Mouse (Mus musculus) embryonic facial prominence, embryonic 11.5 days (tissue): ENCODE results near the gene Gpr142. TPM values are rescaled to one million over a fixed set of nuclear protein-coding genes. Genes with fewer than 3 reads are reported as not detected.

Experiments
- ATAC-seq: fragments of 200-750 bp; cut with Nextera tagmentation; replicated peaks from 2 replicates; pipeline ENCODE4 v1.8.0; 2017; ENCODE audit warnings: low read depth; ENCODE audit not compliant: insufficient number of reproducible peaks, low FRiP score, low TSS enrichment
- DNase-seq: peaks from one replicate; pipeline ENCODE4 v3.0.0-alpha.2; 2015; ENCODE audit warnings: low spot score
- H3K27ac ChIP-seq: fragments of 300-500 bp; sonication (generic); replicated peaks from 2 replicates; pipeline ENCODE4 v1.5.1; 2014; ENCODE audit warnings: mild to moderate bottlenecking, low read depth, low read length, control low read depth
- H3K27me3 ChIP-seq: fragments of 300-500 bp; sonication (generic); 2 replicates; pipeline ENCODE4 v1.6.1; 2014; ENCODE audit warnings: mild to moderate bottlenecking, low read length, moderate library complexity, mixed read lengths; ENCODE audit not compliant: control insufficient read depth, insufficient read depth
- H3K36me3 ChIP-seq: fragments of 300-500 bp; sonication (generic); replicated peaks from 2 replicates; pipeline ENCODE4 v1.6.1; 2014; ENCODE audit warnings: low read depth, mild to moderate bottlenecking, low read length, moderate library complexity, mixed read lengths; ENCODE audit not compliant: control insufficient read depth, insufficient read depth
- H3K4me1 ChIP-seq: fragments of 300-500 bp; sonication (generic); 2 replicates; pipeline ENCODE4 v1.6.1; 2014; ENCODE audit warnings: low read length, mixed read lengths; ENCODE audit not compliant: control insufficient read depth, insufficient read depth
- H3K4me2 ChIP-seq: fragments of 300-500 bp; sonication (generic); 2 replicates; pipeline ENCODE4 v1.6.1; 2014; ENCODE audit warnings: low read depth, mild to moderate bottlenecking, control low read depth, low read length, moderate library complexity
- H3K4me3 ChIP-seq: fragments of 300-500 bp; sonication (generic); 2 replicates; pipeline ENCODE4 v1.5.1; 2014; ENCODE audit warnings: low read depth, low read length, control low read depth
- H3K9ac ChIP-seq: fragments of 300-500 bp; sonication (generic); replicated peaks from 2 replicates; pipeline ENCODE4 v1.6.1; 2014; ENCODE audit warnings: mild to moderate bottlenecking, control low read depth, low read length
- H3K9me3 ChIP-seq: fragments of 300-500 bp; sonication (generic); replicated peaks from 2 replicates; pipeline ENCODE4 v1.6.1; 2016; ENCODE audit warnings: mild to moderate bottlenecking, low read length, inconsistent platforms, mixed read lengths; ENCODE audit not compliant: control insufficient read depth
- WGBS: fragments of 180-500 bp; shearing (Covaris S2); extraction: QIAGEN DNeasy Blood & Tissue Kit; methylation state at CpG from one replicate; pipeline ENCODE4 v1.1.7; 2014; 5-methylcytosine and 5-hydroxymethylcytosine counted together
- polyA plus RNA-seq: library from polyadenylated mRNA; unstranded; fragments of >200 nt; fragmentation: Nextera tagmentation; extraction: Ambion mirVana; gene quantifications from 2 replicates; pipeline ENCODE4 v1.2.1, GENCODE M21; 2014

Gpr142 gene
- polyA plus RNA-seq, 1 experiment from 2014 or later = not detected

DNA sequence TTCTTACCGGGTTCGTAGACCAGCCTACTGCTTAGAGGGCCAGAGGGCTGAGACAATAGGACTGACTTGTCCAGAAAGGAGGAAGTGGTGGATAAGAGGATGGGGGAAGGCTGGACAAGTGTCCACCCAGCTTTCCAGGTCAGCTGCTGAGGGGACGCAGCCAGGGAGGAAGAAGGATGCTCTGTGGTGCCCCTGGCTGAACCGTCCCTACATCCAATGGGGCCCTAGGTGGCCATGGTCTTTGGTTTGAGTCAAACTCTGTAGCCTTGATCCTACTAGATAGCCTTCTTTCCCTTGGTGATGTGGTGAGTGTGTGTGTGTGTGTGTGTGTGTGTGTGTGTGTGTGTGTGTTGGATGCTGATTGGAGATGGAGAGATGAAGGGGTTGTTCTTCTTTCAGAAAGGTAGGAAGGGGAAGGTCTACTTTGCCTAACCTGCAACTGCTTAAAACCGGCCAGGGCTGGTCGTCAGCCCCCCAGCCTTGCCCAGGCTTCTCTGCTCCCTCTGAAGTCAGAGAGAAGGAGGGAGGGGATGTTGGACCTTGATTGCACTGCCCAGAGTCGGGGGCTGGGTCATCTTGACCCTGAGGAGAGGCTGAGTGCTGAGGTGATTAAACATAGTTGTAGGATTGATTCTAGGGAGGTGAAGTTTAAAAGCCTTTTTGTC is 54.6 kb downstream of the Gpr142 start:
- Histone ChIP-seq H3K9me3 (no peaks in the 10 kb centered on the region), H3K27ac (peak overlapping the region; percentile 10; the same call in 1 of the 2 replicates), H3K27me3 (no peaks in the 10 kb centered on the region), H3K9ac (peak overlapping the region; percentile 89), H3K4me3 (peak overlapping the region; percentile 74), H3K36me3 (no peaks in the 10 kb centered on the region), H3K4me2 (peak overlapping the region; percentile 96), H3K4me1 (peaks cover 11% of the 10 kb centered on the region)
- no peak for ATAC-seq
- WGBS = 5% methylated on average over 7 of the region's 7 CpGs
- DNase-seq = no peak

DNA sequence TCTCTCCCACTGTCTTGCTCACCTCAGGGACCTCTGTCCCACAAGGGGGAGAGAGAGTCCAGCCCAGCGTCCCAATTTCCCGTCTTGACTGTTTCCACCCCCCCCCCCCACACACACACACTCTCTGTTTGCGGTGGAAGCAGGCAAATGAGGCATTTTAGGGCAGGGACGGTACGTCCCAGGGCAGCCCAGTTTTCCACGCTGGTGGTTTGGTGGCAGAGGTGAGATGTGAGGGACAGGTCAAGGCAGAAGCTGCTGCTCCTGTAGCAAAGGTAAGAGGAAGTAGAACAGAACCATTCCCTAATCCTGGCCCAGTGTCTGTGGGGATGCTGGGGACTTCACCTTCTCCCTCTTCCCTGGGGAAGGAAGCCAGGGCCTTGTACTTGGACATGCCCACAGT is 55.9 kb downstream of the Gpr142 start:
- ATAC-seq = no peak
- no peaks in the 10 kb centered on the region for H3K27me3 ChIP-seq

DNA sequence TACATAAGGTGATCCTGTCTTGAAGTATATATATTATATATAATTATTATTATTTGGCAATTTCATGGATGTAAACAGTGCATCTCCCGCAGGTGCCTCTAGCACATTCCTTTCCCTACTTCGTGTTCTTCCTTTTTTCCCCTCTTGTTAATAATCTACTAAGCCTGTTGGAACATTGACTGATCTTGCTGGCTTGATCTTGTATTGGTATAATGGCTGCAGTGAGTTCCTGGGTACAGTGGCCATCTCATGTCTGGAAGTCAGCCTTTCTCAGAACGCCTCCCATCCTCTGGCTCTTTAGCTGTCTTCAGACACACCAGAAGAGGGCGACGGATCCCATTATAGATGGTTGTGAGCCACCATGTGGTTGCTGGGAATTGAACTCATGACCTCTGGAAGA is 57.4 kb downstream of the Gpr142 start:
- 96% methylated on average over 5 of the region's 5 CpGs for WGBS
- ATAC-seq (no peak), DNase-seq (no peak)
- Histone ChIP-seq H3K9me3 (no peaks in the 10 kb centered on the region), H3K4me2 (no peak overlapping the region), H3K27me3 (no peaks in the 10 kb centered on the region), H3K36me3 (no peaks in the 10 kb centered on the region), H3K4me1 (no peaks in the 10 kb centered on the region; the same call in 1 of the 2 replicates), H3K9ac (no peak overlapping the region), H3K4me3 (no peak overlapping the region), H3K27ac (no peak overlapping the region)

More for the DNA sequence above, 55.9 kb downstream of the Gpr142 start:
- H3K9me3 ChIP-seq = no peaks in the 10 kb centered on the region
- no peak overlapping the region for H3K27ac ChIP-seq
- H3K4me2 ChIP-seq = no peak overlapping the region
- no peak overlapping the region for H3K9ac ChIP-seq
- DNase-seq = no peak
- H3K4me1 ChIP-seq = peaks cover 10% of the 10 kb centered on the region
- WGBS = 70% methylated on average over 6 of the region's 6 CpGs
- H3K4me3 ChIP-seq = no peak overlapping the region
- no peaks in the 10 kb centered on the region for H3K36me3 ChIP-seq

Other genes starting within 250 kb of the Gpr142 start
- 888 and 938 TPM in 2 replicates for gene Rpl38, start 130.4 kb upstream of the Gpr142 start, polyA plus RNA-seq
- 15.5 and 16.4 TPM in 2 replicates for gene Ttyh2, start 123.5 kb upstream of the Gpr142 start, polyA plus RNA-seq
- 1.4 and 1.6 TPM in 2 replicates for gene Dnaic2, start 71.5 kb upstream of the Gpr142 start, polyA plus RNA-seq
- gene Kif19a, start 33.5 kb upstream of the Gpr142 start, polyA plus RNA-seq = 0.81 and 2.1 TPM in 2 replicates
- 9.5 and 9.8 TPM in 2 replicates for gene Btbd17, start 3.0 kb upstream of the Gpr142 start, polyA plus RNA-seq
- 31.5 and 36.4 TPM in 2 replicates for gene Gprc5c, start 52.2 kb downstream of the Gpr142 start, polyA plus RNA-seq
- gene Cd300a, start 91.1 kb downstream of the Gpr142 start, polyA plus RNA-seq = 0.85 and 1.4 TPM in 2 replicates
- not detected in 2 replicates for gene Cd300lb, start 135.5 kb downstream of the Gpr142 start, polyA plus RNA-seq
- not detected in 2 replicates for gene Cd300c, start 170.2 kb downstream of the Gpr142 start, polyA plus RNA-seq
- gene Cd300ld, start 191.0 kb downstream of the Gpr142 start, polyA plus RNA-seq = 0.07 and 0.15 TPM in 2 replicates
- gene Cd300c2, start 203.0 kb downstream of the Gpr142 start, polyA plus RNA-seq = 0.94 and 1.2 TPM in 2 replicates
- gene Cd300ld2, start 217.3 kb downstream of the Gpr142 start, polyA plus RNA-seq = not detected in 2 replicates
- gene Cd300ld4, start 228.1 kb downstream of the Gpr142 start, polyA plus RNA-seq = not detected in 2 replicates
- not detected in 2 replicates for gene Cd300ld5, start 238.8 kb downstream of the Gpr142 start, polyA plus RNA-seq
- gene Cd300ld3, start 249.5 kb downstream of the Gpr142 start, polyA plus RNA-seq = not detected in 2 replicates